Mouse (Mus musculus) intestine, embryonic 15.5 days (tissue): Measurements from ENCODE around the gene Pfdn6. TPM values are rescaled to one million over a fixed set of nuclear protein-coding genes. Genes with fewer than 3 reads are reported as not detected.
"Not testable (repeated sequence)": the region's sequence is repeated elsewhere in the genome, so short reads cannot be mapped to it uniquely, and the experiment has no call there.

ENCODE experiments used
- ATAC-seq: fragments of 200-750 bp; cut with Nextera tagmentation; 2 replicates; pipeline ENCODE4 v1.8.0; 2017; ENCODE audit warnings: moderate TSS enrichment, moderate library complexity
- H3K27ac ChIP-seq: fragments of 300-500 bp; sonication (generic); 2 replicates; pipeline ENCODE4 v1.5.1; 2015; ENCODE audit warnings: mild to moderate bottlenecking, inconsistent platforms
- H3K27me3 ChIP-seq: fragments of 300-500 bp; sonication (generic); replicated peaks from 2 replicates; pipeline ENCODE4 v1.6.1; 2015; ENCODE audit warnings: inconsistent platforms
- H3K36me3 ChIP-seq: fragments of 300-500 bp; sonication (generic); 2 replicates; pipeline ENCODE4 v1.6.1; 2015; ENCODE audit warnings: inconsistent platforms
- H3K4me1 ChIP-seq: fragments of 300-500 bp; sonication (generic); replicated peaks from 2 replicates; pipeline ENCODE4 v1.6.1; 2015; ENCODE audit warnings: inconsistent platforms
- H3K4me2 ChIP-seq: fragments of 300-500 bp; sonication (generic); replicated peaks from 2 replicates; pipeline ENCODE4 v1.6.1; 2015; ENCODE audit warnings: mild to moderate bottlenecking, inconsistent platforms
- H3K4me3 ChIP-seq: fragments of 300-500 bp; sonication (generic); replicated peaks from 2 replicates; pipeline ENCODE4 v1.5.1; 2015; ENCODE audit warnings: inconsistent platforms
- H3K9ac ChIP-seq: fragments of 300-500 bp; sonication (generic); 2 replicates; pipeline ENCODE4 v1.6.1; 2015; ENCODE audit warnings: inconsistent platforms
- H3K9me3 ChIP-seq: fragments of 300-500 bp; sonication (generic); 2 replicates; pipeline ENCODE4 v1.6.1; 2016; ENCODE audit warnings: inconsistent platforms
- WGBS: fragments of 180-500 bp; shearing (Covaris S2); methylation state at CpG from one replicate; pipeline ENCODE4 v1.1.7; 2015; 5-methylcytosine and 5-hydroxymethylcytosine counted together
- polyA plus RNA-seq: library from polyadenylated mRNA; unstranded; fragments of >200 nt; fragmentation: Nextera tagmentation; extraction: Ambion mirVana; gene quantifications from 2 replicates; pipeline ENCODE4 v1.2.1, GENCODE M21; 2015

Pfdn6 gene
- polyA plus RNA-seq, 1 experiment from 2014 or later = 159 TPM

- WGBS = 40% methylated on average over 6 of the region's 6 CpGs
Observed at GRCm38 (mm10) chr17:33897114-33897794, 42.9 kb downstream of the Pfdn6 start.

GRCm38 (mm10) chr17:33893011-33893410 is 47.1 kb downstream of the Pfdn6 start:
- 65% methylated on average over 4 of the region's 4 CpGs for WGBS
- not testable (repeated sequence) for H3K9me3 ChIP-seq, ATAC-seq, H3K36me3 ChIP-seq, H3K27ac ChIP-seq, H3K27me3 ChIP-seq, H3K9ac ChIP-seq, H3K4me2 ChIP-seq, H3K4me1 ChIP-seq, H3K4me3 ChIP-seq

More at GRCm38 (mm10) chr17:33897114-33897794, 42.9 kb downstream of the Pfdn6 start:
- ATAC-seq = no peak
- Histone ChIP-seq H3K4me1 (no peaks in the 10 kb centered on the region), H3K9ac (no peak overlapping the region), H3K27ac (no peak overlapping the region), H3K4me3 (no peak overlapping the region), H3K4me2 (no peak overlapping the region), H3K36me3 (no peaks in the 10 kb centered on the region), H3K27me3 (no peaks in the 10 kb centered on the region), H3K9me3 (no peaks in the 10 kb centered on the region)

- Histone ChIP-seq H3K9ac (no peak overlapping the region), H3K27me3 (no peaks in the 10 kb centered on the region), H3K36me3 (no peaks in the 10 kb centered on the region), H3K4me3 (no peak overlapping the region), H3K27ac (no peak overlapping the region), H3K4me1 (peaks cover 4% of the 10 kb centered on the region; the same call in 1 of the 2 replicates), H3K9me3 (no peaks in the 10 kb centered on the region), H3K4me2 (no peak overlapping the region)
- ATAC-seq = no peak
- WGBS = 23% methylated on average over 7 of the region's 7 CpGs
Observed at GRCm38 (mm10) chr17:33892429-33892828, 47.7 kb downstream of the Pfdn6 start.

- H3K9me3 ChIP-seq, H3K27me3 ChIP-seq, H3K27ac ChIP-seq, ATAC-seq, H3K4me3 ChIP-seq, H3K36me3 ChIP-seq, H3K9ac ChIP-seq, H3K4me1 ChIP-seq, H3K4me2 ChIP-seq: not testable (repeated sequence)
- WGBS = 72% methylated on average over 6 of the region's 6 CpGs
Observed at GRCm38 (mm10) chr17:33891892-33892291, 48.3 kb downstream of the Pfdn6 start.

GRCm38 (mm10) chr17:33891357-33891756 is 48.8 kb downstream of the Pfdn6 start:
- 55% methylated on average over 2 of the region's 2 CpGs for WGBS
- H3K27me3 ChIP-seq = no peaks in the 10 kb centered on the region
- no peaks in the 10 kb centered on the region; the same call in 1 of the 2 replicates for H3K36me3 ChIP-seq
- H3K27ac ChIP-seq = no peak overlapping the region
- no peak overlapping the region for H3K4me2 ChIP-seq
- no peak for ATAC-seq
- no peak overlapping the region for H3K9ac ChIP-seq
- H3K4me3 ChIP-seq = no peak overlapping the region
- peaks cover 4% of the 10 kb centered on the region; the same call in 1 of the 2 replicates for H3K4me1 ChIP-seq
- no peaks in the 10 kb centered on the region for H3K9me3 ChIP-seq

GRCm38 (mm10) chr17:33890533-33891059 is 49.5 kb downstream of the Pfdn6 start, which contains the start of gene Kifc1:
Gene Kifc1 (minus strand): TSS chr17:33890661.
- Histone ChIP-seq H3K36me3 (peaks cover 8% of the 10 kb centered on the region), H3K9ac (peak within 1 kb of the TSS; percentile 56), H3K9me3 (no peaks in the 10 kb centered on the region), H3K27ac (peak within 1 kb of the TSS; percentile 36; the same call in 1 of the 2 replicates), H3K4me3 (peak within 1 kb of the TSS; percentile 67), H3K4me2 (peak within 1 kb of the TSS; percentile 64), H3K4me1 (peaks cover 4% of the 10 kb centered on the region; the same call in 1 of the 2 replicates), H3K27me3 (no peaks in the 10 kb centered on the region)
- peak; percentile 99 for ATAC-seq
- under 1% methylated on average over 49 of the region's 49 CpGs for WGBS

- not testable (repeated sequence) for H3K27me3 ChIP-seq, H3K9me3 ChIP-seq, H3K36me3 ChIP-seq, H3K4me1 ChIP-seq
- Histone ChIP-seq H3K4me2 (peak overlapping the region; percentile 64), H3K27ac (peak overlapping the region; percentile 36; the same call in 1 of the 2 replicates), H3K4me3 (peak overlapping the region; percentile 67), H3K9ac (peak overlapping the region; percentile 56)
- peak; percentile 40 for ATAC-seq
- under 1% methylated on average over 36 of the region's 44 CpGs for WGBS
Observed at GRCm38 (mm10) chr17:33889941-33890532, 50.1 kb downstream of the Pfdn6 start.

Other genes with a start within 250 kb of the Pfdn6 start
- 49.4 and 52.7 TPM in 2 replicates for gene March2, start 221.7 kb downstream of the Pfdn6 start, polyA plus RNA-seq
- gene Rab11b, start 179.8 kb downstream of the Pfdn6 start, polyA plus RNA-seq = 206 and 218 TPM in 2 replicates
- gene Angptl4, start 158.5 kb downstream of the Pfdn6 start, polyA plus RNA-seq = 20.7 and 23.4 TPM in 2 replicates
- gene Kank3, start 129.8 kb downstream of the Pfdn6 start, polyA plus RNA-seq = 23.0 and 30.5 TPM in 2 replicates
- gene Rps28, start 115.8 kb downstream of the Pfdn6 start, polyA plus RNA-seq = 1,025 and 1,054 TPM in 2 replicates
- gene Ndufa7, start 115.8 kb downstream of the Pfdn6 start, polyA plus RNA-seq = 492 and 540 TPM in 2 replicates
- gene Cd320, start 97.3 kb downstream of the Pfdn6 start, polyA plus RNA-seq = 53.3 and 61.3 TPM in 2 replicates
- not detected in 2 replicates for gene Gm7029, start 66.5 kb downstream of the Pfdn6 start, polyA plus RNA-seq
- 5.7 and 7.1 TPM in 2 replicates for gene Kifc1, start 49.7 kb downstream of the Pfdn6 start, polyA plus RNA-seq
- 0.18 and 0.21 TPM in 2 replicates for gene Platr17, start 35.2 kb downstream of the Pfdn6 start, polyA plus RNA-seq
- 37.5 and 39.1 TPM in 2 replicates for gene Daxx, start 30.9 kb downstream of the Pfdn6 start, polyA plus RNA-seq
- 35.6 and 39.3 TPM in 2 replicates for gene Tapbp, start 24.4 kb downstream of the Pfdn6 start, polyA plus RNA-seq
- gene Zbtb22, start 24.4 kb downstream of the Pfdn6 start, polyA plus RNA-seq = 14.4 and 16.2 TPM in 2 replicates
- 29.2 and 32.9 TPM in 2 replicates for gene Rgl2, start 10.8 kb downstream of the Pfdn6 start, polyA plus RNA-seq
- gene Wdr46, start 317 bp upstream of the Pfdn6 start, polyA plus RNA-seq = 37.1 and 38.5 TPM in 2 replicates
- gene B3galt4, start 11.1 kb upstream of the Pfdn6 start, polyA plus RNA-seq = 9.8 TPM in 2 replicates
- 44.0 and 47.4 TPM in 2 replicates for gene Vps52, start 15.5 kb upstream of the Pfdn6 start, polyA plus RNA-seq
- 1,812 and 1,948 TPM in 2 replicates for gene Rps18, start 15.7 kb upstream of the Pfdn6 start, polyA plus RNA-seq
- 190 and 264 TPM in 2 replicates for gene H2-K1, start 60.0 kb upstream of the Pfdn6 start, polyA plus RNA-seq
- gene Ring1, start 84.3 kb upstream of the Pfdn6 start, polyA plus RNA-seq = 16.8 and 18.2 TPM in 2 replicates
- gene H2-Ke6, start 87.7 kb upstream of the Pfdn6 start, polyA plus RNA-seq = 51.5 and 60.9 TPM in 2 replicates
- 151 and 172 TPM in 2 replicates for gene Slc39a7, start 91.3 kb upstream of the Pfdn6 start, polyA plus RNA-seq
- gene Rxrb, start 91.5 kb upstream of the Pfdn6 start, polyA plus RNA-seq = 41.8 and 45.0 TPM in 2 replicates
- 0.90 and 1.0 TPM in 2 replicates for gene Col11a2, start 99.1 kb upstream of the Pfdn6 start, polyA plus RNA-seq
- gene H2-Oa, start 152.0 kb upstream of the Pfdn6 start, polyA plus RNA-seq = 0.66 and 0.85 TPM in 2 replicates
- 11.3 and 13.4 TPM in 2 replicates for gene H2-DMa, start 179.2 kb upstream of the Pfdn6 start, polyA plus RNA-seq
- gene Brd2, start 182.3 kb upstream of the Pfdn6 start, polyA plus RNA-seq = 88.2 and 90.7 TPM in 2 replicates
- 0.68 and 0.83 TPM in 2 replicates for gene H2-DMb2, start 203.0 kb upstream of the Pfdn6 start, polyA plus RNA-seq
- gene H2-DMb1, start 212.7 kb upstream of the Pfdn6 start, polyA plus RNA-seq = 3.2 TPM in 2 replicates
- gene Tap1, start 247.2 kb upstream of the Pfdn6 start, polyA plus RNA-seq = 6.2 and 6.9 TPM in 2 replicates
- 9.3 and 9.4 TPM in 2 replicates for gene Psmb9, start 247.4 kb upstream of the Pfdn6 start, polyA plus RNA-seq